Mouse (Mus musculus) limb, embryonic 12.5 days (tissue): ENCODE results near the gene Gab1. TPM values are rescaled to one million over a fixed set of nuclear protein-coding genes. Genes with fewer than 3 reads are reported as not detected.
A peak's percentile ranks its signal among the peaks of the same experiment; 100 is the strongest.

ENCODE experiments used
- ATAC-seq: fragments of 200-750 bp; cut with Nextera tagmentation; 2 replicates; pipeline ENCODE4 v1.8.0; 2017; ENCODE audit warnings: low read depth, moderate TSS enrichment; ENCODE audit not compliant: insufficient number of reproducible peaks, insufficient read depth, low FRiP score, low TSS enrichment
- H3K27ac ChIP-seq: fragments of 300-500 bp; sonication (generic); 2 replicates; pipeline ENCODE4 v1.5.1; 2016; ENCODE audit warnings: mild to moderate bottlenecking, moderate library complexity
- H3K27me3 ChIP-seq: fragments of 300-500 bp; sonication (generic); 2 replicates; pipeline ENCODE4 v1.6.1; 2016; ENCODE audit warnings: mild to moderate bottlenecking, moderate library complexity
- H3K36me3 ChIP-seq: fragments of 300-500 bp; sonication (generic); 2 replicates; pipeline ENCODE4 v1.6.1; 2016; ENCODE audit warnings: mild to moderate bottlenecking, moderate library complexity
- H3K4me1 ChIP-seq: fragments of 300-500 bp; sonication (generic); replicated peaks from 2 replicates; pipeline ENCODE4 v1.6.1; 2016
- H3K4me2 ChIP-seq: fragments of 300-500 bp; sonication (generic); 2 replicates; pipeline ENCODE4 v1.6.1; 2016; ENCODE audit warnings: mild to moderate bottlenecking, moderate library complexity
- H3K4me3 ChIP-seq: fragments of 300-500 bp; sonication (generic); replicated peaks from 2 replicates; pipeline ENCODE4 v1.5.1; 2016; ENCODE audit warnings: mild to moderate bottlenecking
- H3K9ac ChIP-seq: fragments of 300-500 bp; sonication (generic); replicated peaks from 2 replicates; pipeline ENCODE4 v1.6.1; 2016; ENCODE audit warnings: mild to moderate bottlenecking, moderate library complexity
- H3K9me3 ChIP-seq: fragments of 300-500 bp; sonication (generic); 2 replicates; pipeline ENCODE4 v1.6.1; 2016; ENCODE audit warnings: mild to moderate bottlenecking, moderate library complexity
- WGBS: fragments of 180-500 bp; shearing (Covaris S2); methylation state at CpG from one replicate; pipeline ENCODE4 v1.1.7; 2016; 5-methylcytosine and 5-hydroxymethylcytosine counted together
- polyA plus RNA-seq: library from polyadenylated mRNA; unstranded; fragments of >200 nt; fragmentation: Nextera tagmentation; extraction: Ambion mirVana; gene quantifications from 2 replicates; pipeline ENCODE4 v1.2.1, GENCODE M21; 2016

Gene Gab1
- polyA plus RNA-seq, 1 experiment from 2014 or later: 20.4 TPM

DNA sequence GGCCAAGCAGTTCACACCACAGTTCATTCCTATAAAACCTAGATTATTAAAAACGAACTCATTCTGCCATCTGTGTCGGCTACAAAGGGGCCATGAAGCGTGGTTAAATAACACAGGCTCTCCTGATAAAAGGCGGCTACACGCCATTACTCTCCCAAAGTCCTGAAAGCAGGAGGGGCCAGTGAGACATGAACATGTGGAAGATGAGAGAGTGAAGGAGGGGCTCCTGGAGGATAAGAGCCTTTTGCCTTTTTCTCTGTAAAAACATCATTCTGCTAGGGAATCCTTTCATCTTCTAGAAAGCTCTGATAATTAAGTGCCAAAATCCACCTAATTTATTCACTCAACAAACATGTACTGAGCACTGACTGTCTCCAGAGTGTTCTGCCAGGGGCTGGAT, 55.9 kb downstream of the Gab1 start:
- no peak overlapping the region for H3K4me3 ChIP-seq
- H3K36me3 ChIP-seq: no peaks in the 10 kb centered on the region
- no peak overlapping the region for H3K27ac ChIP-seq
- H3K27me3 ChIP-seq: no peaks in the 10 kb centered on the region
- no peak overlapping the region for H3K9ac ChIP-seq
- peaks cover 36% of the 10 kb centered on the region for H3K4me1 ChIP-seq
- WGBS: 63% methylated on average over 5 of the region's 5 CpGs
- H3K4me2 ChIP-seq: no peak overlapping the region
- ATAC-seq: no peak
- no peaks in the 10 kb centered on the region for H3K9me3 ChIP-seq

DNA sequence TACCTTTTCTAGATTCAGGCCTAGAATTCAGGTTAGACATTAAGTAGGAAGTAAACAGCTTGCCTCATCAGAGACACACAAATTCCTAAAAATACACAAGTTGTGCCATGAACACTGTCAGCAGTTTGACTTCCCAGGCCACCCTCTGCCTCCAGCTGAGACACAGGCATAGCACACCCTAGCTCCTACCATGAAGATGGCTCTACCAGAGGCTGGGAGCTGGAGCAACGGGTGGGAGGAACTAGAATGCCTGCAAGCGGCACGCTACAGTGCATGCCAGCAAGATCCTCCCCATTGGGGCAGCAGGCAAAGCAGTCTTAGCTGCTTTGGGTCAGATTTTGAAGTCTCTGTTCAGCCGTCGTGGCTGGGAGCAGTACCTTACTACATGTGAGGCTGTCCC, 57.1 kb downstream of the Gab1 start:
- no peak overlapping the region for H3K9ac ChIP-seq
- no peaks in the 10 kb centered on the region for H3K27me3 ChIP-seq
- ATAC-seq: no peak; the same call in 1 of the 2 replicates
- H3K27ac ChIP-seq: no peak overlapping the region
- H3K4me1 ChIP-seq: peaks cover 36% of the 10 kb centered on the region
- H3K4me3 ChIP-seq: no peak overlapping the region
- WGBS: 85% methylated on average over 5 of the region's 5 CpGs
- no peaks in the 10 kb centered on the region for H3K9me3 ChIP-seq
- no peaks in the 10 kb centered on the region for H3K36me3 ChIP-seq
- no peak overlapping the region for H3K4me2 ChIP-seq

DNA sequence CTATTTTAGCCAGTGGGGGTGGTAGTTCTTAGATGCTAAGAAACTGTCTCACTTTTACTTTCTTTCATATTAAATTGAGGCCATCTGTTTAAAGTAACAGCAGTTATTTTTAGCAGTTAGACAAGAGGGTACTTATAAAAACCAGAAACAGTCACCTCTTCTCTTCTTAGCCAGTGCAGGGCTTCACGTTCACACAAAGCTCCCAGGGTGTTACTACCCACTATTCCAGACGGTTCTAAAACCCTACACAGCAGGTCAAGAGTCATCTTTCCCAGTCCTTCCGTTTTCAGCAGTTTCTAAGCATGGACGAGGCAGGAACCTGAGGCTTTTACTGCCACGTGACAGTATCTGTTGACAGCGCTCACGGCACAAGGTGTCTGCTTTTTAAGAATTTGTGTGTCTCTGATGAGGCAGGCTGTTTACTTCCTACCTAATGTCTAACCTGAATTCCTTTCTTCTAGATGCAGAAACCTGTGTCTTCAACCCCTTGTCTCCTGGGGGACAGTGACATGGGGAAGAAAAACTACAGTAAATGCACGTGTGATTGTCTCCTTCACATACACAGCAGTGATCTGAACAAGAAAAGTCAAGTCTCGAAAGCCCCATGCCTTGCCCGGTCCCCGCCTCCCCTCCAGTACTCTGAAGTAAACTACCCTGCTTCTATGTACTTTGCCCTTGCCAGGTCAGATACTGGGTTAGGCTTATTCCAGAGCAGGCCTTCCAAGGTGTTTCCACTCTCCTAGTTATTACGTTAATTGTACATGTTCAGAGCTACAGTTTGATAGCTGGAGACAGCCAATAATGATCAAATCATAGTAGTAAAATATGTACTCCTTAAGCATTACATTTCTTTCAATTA, 58.7 kb downstream of the Gab1 start:
- WGBS: 53% methylated on average over 12 of the region's 12 CpGs
- peaks cover 36% of the 10 kb centered on the region for H3K4me1 ChIP-seq
- ATAC-seq: no peak
- no peak overlapping the region for H3K4me2 ChIP-seq
- H3K27me3 ChIP-seq: no peaks in the 10 kb centered on the region
- no peak overlapping the region for H3K4me3 ChIP-seq
- peak overlapping the region; percentile 62; the same call in 1 of the 2 replicates for H3K27ac ChIP-seq
- H3K9ac ChIP-seq: no peak overlapping the region
- no peaks in the 10 kb centered on the region for H3K9me3 ChIP-seq
- no peaks in the 10 kb centered on the region for H3K36me3 ChIP-seq

DNA sequence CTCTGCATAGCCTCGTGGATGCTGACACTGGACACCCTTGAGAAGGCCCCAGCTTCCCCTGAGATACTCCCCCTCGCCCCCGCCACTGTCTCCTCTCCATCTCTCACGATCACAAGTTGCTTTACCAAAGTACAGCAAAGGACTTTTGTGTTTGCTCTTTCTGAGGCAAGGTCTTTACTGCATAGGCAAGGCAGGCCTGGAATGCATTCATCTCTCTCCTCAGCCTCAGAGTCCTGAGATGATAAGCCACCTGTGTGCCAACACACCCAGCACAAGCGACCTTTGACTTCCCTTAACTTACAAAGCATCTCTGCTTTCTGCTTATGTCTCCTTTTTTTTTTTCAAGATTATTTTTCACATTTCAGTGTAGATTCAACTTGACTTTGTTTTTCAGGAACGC, 61.3 kb downstream of the Gab1 start:
- no peak for ATAC-seq
- Histone ChIP-seq H3K9me3 (no peaks in the 10 kb centered on the region), H3K4me2 (no peak overlapping the region), H3K36me3 (no peaks in the 10 kb centered on the region), H3K4me3 (no peak overlapping the region), H3K9ac (no peak overlapping the region), H3K27ac (no peak overlapping the region), H3K4me1 (peaks cover 38% of the 10 kb centered on the region), H3K27me3 (no peaks in the 10 kb centered on the region)
- WGBS: 83% methylated on average over 6 of the region's 6 CpGs

DNA sequence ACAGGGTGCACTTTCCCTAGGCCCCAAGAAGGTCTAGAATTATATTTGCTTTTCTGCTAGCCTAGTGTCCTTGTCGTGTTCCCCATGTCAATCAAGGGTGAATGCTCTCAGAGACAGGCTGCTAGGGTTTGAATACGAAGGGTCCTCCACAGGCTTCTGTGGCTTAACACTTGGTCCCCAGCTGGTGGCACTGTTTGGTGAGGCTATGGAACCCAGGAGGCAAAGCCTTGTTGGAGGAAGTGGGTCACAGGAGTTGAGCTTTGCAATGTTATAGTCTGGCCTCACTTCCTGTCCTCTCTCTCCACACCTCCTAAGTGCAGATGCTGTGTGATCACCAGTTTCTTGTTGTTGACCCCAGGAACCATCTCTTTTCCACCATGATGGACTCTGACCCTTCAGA, 63.3 kb downstream of the Gab1 start:
- ATAC-seq: no peak
- Histone ChIP-seq H3K27me3 (no peaks in the 10 kb centered on the region), H3K9ac (no peak overlapping the region), H3K9me3 (no peaks in the 10 kb centered on the region), H3K4me2 (no peak overlapping the region), H3K27ac (no peak overlapping the region), H3K36me3 (no peaks in the 10 kb centered on the region), H3K4me3 (no peak overlapping the region), H3K4me1 (peaks cover 35% of the 10 kb centered on the region)
- 94% methylated on average over 2 of the region's 2 CpGs for WGBS

DNA sequence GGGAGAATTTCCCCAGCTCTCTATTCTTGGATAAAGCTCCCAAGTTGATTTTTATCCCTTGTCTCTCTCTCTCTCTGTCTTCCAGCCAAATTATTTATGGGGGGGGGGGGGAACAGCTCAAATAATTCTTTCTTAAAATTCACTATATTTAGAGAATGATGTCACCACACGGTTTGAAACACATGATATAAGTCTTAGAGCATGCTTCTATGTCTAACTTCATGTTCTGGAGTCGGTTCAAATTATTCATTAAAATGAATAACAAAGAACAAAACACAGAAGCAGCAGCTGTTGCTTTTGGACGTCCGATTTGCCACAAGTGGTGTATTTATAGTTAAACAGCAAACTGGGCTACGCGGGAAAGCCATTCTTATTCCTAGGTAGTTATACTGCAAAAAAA, 65.1 kb downstream of the Gab1 start:
- H3K4me3 ChIP-seq: no peak overlapping the region
- H3K9ac ChIP-seq: no peak overlapping the region
- H3K4me2 ChIP-seq: no peak overlapping the region
- H3K4me1 ChIP-seq: peaks cover 29% of the 10 kb centered on the region
- no peaks in the 10 kb centered on the region for H3K27me3 ChIP-seq
- no peaks in the 10 kb centered on the region for H3K9me3 ChIP-seq
- H3K36me3 ChIP-seq: no peaks in the 10 kb centered on the region
- no peak for ATAC-seq
- 0 out of 2 replicates have a peak overlapping the region, but pooled peaks have one; percentile 43 for H3K27ac ChIP-seq
- 76% methylated on average over 6 of the region's 6 CpGs for WGBS

DNA sequence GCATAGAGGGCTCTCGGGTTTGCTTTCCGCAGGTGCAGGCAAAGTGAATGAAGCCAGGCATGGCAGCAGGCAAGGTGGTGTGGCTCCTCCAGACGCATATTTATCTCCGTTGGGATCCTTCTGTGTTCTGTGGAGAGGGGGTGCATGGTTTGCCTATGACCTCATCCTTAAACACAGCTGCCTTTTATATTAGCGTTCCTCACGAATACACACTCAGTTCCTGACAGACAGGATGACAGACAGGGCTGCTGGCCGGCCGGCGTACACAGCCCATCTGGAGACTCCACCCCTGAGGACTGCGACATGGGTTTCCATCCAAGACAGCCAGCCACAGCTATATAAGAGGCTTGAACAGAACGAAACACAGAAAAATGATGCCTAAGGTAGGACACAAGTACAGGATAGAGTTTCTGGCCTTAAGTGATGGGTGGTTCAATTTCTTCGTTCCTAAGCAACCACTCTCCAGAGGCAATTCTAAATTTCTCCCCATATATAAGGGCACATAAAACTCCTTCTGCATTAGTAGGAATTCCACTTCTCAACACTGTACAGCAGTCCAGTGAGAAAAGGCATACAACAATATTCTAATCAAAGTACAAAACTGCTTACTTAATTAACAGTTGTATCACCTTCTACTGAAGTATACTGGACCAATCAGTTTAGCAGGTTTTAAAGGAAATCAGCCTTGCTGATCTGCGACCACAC, 66.1 kb downstream of the Gab1 start:
- H3K36me3 ChIP-seq: no peaks in the 10 kb centered on the region
- WGBS: 61% methylated on average over 13 of the region's 13 CpGs
- H3K9ac ChIP-seq: no peak overlapping the region
- no peak overlapping the region for H3K4me3 ChIP-seq
- H3K27ac ChIP-seq: 0 out of 2 replicates have a peak overlapping the region, but pooled peaks have one; percentile 43
- no peaks in the 10 kb centered on the region for H3K9me3 ChIP-seq
- H3K4me2 ChIP-seq: no peak overlapping the region
- ATAC-seq: peak; percentile 48; the same call in 1 of the 2 replicates
- peaks cover 26% of the 10 kb centered on the region for H3K4me1 ChIP-seq
- H3K27me3 ChIP-seq: no peaks in the 10 kb centered on the region

DNA sequence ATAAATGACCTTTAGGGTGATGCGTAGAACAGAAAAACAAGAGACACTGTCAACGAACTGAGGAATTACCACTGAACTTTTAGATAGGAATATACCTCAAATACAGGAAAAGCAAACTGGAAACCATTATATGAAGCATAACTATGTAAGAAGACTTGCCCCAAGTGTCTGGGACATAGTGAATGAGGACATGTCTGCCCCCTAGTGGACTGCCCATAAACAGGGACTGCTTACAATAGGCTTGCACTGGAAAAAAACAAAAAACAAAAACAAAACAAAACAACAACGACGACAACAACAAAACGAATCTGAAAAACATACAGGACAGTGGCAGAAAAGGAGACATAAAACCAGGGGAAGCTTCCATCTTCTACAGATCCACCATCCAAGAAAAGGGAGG, 66.9 kb downstream of the Gab1 start:
- Histone ChIP-seq H3K27ac (no peak overlapping the region), H3K4me1 (peaks cover 33% of the 10 kb centered on the region), H3K9me3 (no peaks in the 10 kb centered on the region), H3K4me2 (no peak overlapping the region), H3K27me3 (no peaks in the 10 kb centered on the region), H3K9ac (no peak overlapping the region), H3K36me3 (no peaks in the 10 kb centered on the region), H3K4me3 (no peak overlapping the region)
- ATAC-seq: no peak
- 82% methylated on average over 5 of the region's 5 CpGs for WGBS

DNA sequence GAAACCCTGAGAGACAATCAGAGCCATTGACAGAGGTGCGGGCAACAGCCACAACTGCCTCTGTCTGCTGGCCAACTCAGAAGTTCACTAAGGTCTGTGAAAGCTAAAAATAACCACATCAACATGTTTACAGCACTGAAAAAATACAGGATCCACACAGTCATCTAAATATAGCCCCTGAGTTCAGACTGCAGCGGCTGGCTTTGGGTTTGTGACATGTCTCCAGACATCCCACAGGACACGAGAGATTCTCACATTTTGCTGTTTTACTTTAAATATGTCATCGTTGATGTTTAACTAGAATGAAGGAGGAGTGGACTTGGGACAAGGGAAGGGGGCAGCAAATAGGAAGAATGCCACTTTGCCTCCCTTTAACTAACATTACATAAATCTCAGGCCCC, 68.7 kb downstream of the Gab1 start:
- no peaks in the 10 kb centered on the region for H3K27me3 ChIP-seq
- no peaks in the 10 kb centered on the region for H3K36me3 ChIP-seq
- peaks cover 42% of the 10 kb centered on the region for H3K4me1 ChIP-seq
- ATAC-seq: no peak
- H3K4me3 ChIP-seq: no peak overlapping the region
- WGBS: 83% methylated on average over 4 of the region's 4 CpGs
- H3K9me3 ChIP-seq: no peaks in the 10 kb centered on the region
- no peak overlapping the region for H3K9ac ChIP-seq
- H3K4me2 ChIP-seq: no peak overlapping the region
- peak overlapping the region; percentile 69 for H3K27ac ChIP-seq

DNA sequence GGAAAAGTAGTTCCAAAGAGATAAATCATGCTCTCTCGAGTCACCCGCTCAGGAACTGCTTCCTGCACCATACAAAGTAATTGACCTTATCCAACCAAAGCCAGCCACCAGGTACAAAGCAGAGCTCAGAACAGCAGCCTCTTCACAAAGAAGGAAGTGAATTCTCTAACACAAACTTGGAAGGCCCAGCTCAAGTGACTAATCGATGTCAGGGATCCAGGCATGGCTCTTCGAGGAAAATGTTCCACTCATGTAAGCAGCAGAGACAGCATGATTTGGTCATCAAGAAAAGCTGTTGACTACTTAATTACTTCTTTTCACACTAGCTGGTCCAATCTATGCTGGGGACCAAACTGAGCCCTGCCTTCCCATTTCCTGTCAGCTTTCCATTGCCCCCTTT, 69.4 kb downstream of the Gab1 start:
- no peak overlapping the region for H3K4me3 ChIP-seq
- ATAC-seq: no peak
- H3K27me3 ChIP-seq: no peaks in the 10 kb centered on the region
- no peaks in the 10 kb centered on the region for H3K9me3 ChIP-seq
- peak overlapping the region; percentile 69; the same call in 1 of the 2 replicates for H3K27ac ChIP-seq
- no peak overlapping the region for H3K9ac ChIP-seq
- peaks cover 43% of the 10 kb centered on the region for H3K4me1 ChIP-seq
- no peaks in the 10 kb centered on the region for H3K36me3 ChIP-seq
- no peak overlapping the region for H3K4me2 ChIP-seq
- 70% methylated on average over 4 of the region's 4 CpGs for WGBS

DNA sequence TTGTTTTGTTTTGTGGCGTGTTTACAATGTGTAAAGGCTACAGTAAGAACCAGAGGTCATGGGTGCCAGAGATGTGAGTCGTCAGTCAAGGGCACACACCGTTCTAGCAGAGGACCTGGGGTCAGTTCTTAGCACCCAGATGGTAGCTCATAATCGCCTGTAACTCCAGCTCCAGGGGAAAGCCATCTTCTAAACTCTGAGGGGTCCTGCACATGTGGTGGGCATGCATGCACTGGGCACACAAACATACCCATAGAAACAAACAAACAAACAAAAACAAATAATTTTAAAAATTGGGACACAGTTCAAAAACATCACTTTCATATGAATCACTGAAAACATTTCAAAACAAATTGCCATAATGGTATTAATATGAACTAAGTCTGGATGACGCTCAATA, 69.9 kb downstream of the Gab1 start:
- Histone ChIP-seq H3K9ac (no peak overlapping the region), H3K4me2 (no peak overlapping the region), H3K4me1 (peaks cover 44% of the 10 kb centered on the region), H3K36me3 (no peaks in the 10 kb centered on the region), H3K9me3 (no peaks in the 10 kb centered on the region), H3K4me3 (no peak overlapping the region), H3K27me3 (no peaks in the 10 kb centered on the region), H3K27ac (no peak overlapping the region)
- ATAC-seq: no peak
- WGBS: 88% methylated on average over 5 of the region's 5 CpGs
